Mouse (Mus musculus) thymus, adult 2 months (tissue): Measurements from ENCODE around the gene Catsperg2.
"Not testable (repeated sequence)": the region's sequence is repeated elsewhere in the genome, so short reads cannot be mapped to it uniquely, and the experiment has no call there.

ENCODE experiments used
- CTCF ChIP-seq: fragments of 200-500 bp; IDR thresholded peaks from 2 replicates; pipeline ENCODE4 v1.5.1; 2012; ENCODE audit warnings: mild to moderate bottlenecking, control low read depth, low read length, moderate library complexity, borderline replicate concordance; ENCODE audit not compliant: control insufficient read depth, poor library complexity, insufficient read depth; ENCODE audit errors: extremely low read depth
- POLR2A ChIP-seq: fragments of 200-500 bp; IDR thresholded peaks from 2 replicates; pipeline ENCODE4 v1.6.1; 2012; ENCODE audit warnings: mild to moderate bottlenecking, low read length, control low read depth, moderate library complexity; ENCODE audit not compliant: control insufficient read depth, poor library complexity, insufficient read depth; ENCODE audit errors: extremely low read depth

DNA sequence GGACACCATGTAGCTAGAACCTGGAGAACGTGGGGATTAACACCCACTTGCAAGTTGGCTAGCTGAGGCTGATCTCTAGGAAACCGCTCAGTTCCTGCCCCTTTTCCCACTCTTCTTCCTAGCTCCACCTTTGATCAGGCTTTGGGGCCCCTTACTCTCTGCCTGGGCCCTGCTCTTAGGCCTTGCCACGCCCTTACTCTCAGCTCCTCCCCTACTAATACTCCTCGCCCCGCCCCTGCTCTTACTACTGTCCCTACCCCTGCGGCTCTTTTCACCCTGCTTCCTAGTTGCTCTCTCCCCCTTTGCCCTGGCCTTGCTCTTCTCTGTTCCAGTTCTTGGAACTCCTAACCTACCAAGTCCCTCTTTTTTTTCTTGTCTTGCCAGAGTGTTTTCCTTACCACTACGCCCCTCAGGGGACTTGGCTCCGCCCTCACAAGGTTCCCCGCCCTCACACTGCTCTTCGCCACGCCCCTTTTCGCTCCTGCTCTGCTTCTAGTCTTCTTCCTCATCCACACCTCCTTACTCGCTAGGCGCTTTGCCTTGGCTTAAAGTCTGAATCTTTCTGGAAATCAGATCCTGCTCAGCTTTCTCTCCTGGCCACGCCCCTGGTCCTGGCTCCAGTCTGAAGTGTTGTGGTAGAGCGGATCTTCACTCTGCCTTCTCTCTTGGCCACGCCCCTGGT, 1.2 kb downstream of the Catsperg2 start:
- not testable (repeated sequence) for TF ChIP-seq POLR2A, CTCF
